Comparison of ENCODE assay signal across 13 mouse cellular contexts in genomic region chr1:162295443-162295842, GRCm38 (mm10).
DNase-seq lines count a peak whose midpoint lies in the region; ATAC-seq and TF ChIP-seq lines count a peak whose summit lies in the region.
"Had no signal": no experiment of that assay in that cellular context is flagged by ENCODE, and none has a peak within 500 bp of the region (broad histone marks: within the 10 kb centered on the region; RNA-seq: fewer than 3 reads in every experiment).

No protein-coding gene starts in this region.

- TF ChIP-seq CTCF in heart, adult 2 months (IDR thresholded peaks at IDR 0.05) = no peak

- no peaks in the 10 kb centered on the region for H3K79me2 ChIP-seq in heart, adult 2 months (replicated peaks; ENCODE audit: control insufficient read depth, insufficient read depth, low read length)

- peak overlapping the region; percentile 40 for H3K27ac ChIP-seq in heart, adult 2 months
- H3K27ac ChIP-seq in lung, embryonic 16.5 days (ENCODE audit: low read length) = peak overlapping the region; percentile 49; the same call in 1 of the 2 replicates
- no peak overlapping the region for H3K27ac ChIP-seq in forebrain, embryonic 15.5 days (replicated peaks)
- H3K27ac ChIP-seq: liver, embryonic 14.5 days had no signal

- H3K9ac ChIP-seq in heart, adult 2 months (ENCODE audit: low read depth, low read length) = no peak overlapping the region
- H3K9ac ChIP-seq in lung, embryonic 16.5 days (ENCODE audit: low read length) = no peak overlapping the region
- H3K9ac ChIP-seq in forebrain, embryonic 15.5 days (replicated peaks) = no peak overlapping the region
- H3K9ac ChIP-seq: liver, embryonic 14.5 days had no signal

- intact Hi-C loops in heart, adult 2 months (cut with DNase I) = no loop called here
- intact Hi-C loops in heart, postnatal 14 days (cut with DNase I) = no loop called here

- TF ChIP-seq POLR2A in heart, adult 2 months (IDR thresholded peaks at IDR 0.05; ENCODE audit: insufficient read depth, low read depth, low read length) = no peak

- H3K4me2 ChIP-seq in lung, embryonic 16.5 days (ENCODE audit: low read depth, low read length) = no peak overlapping the region
- no peak overlapping the region for H3K4me2 ChIP-seq in forebrain, embryonic 15.5 days (replicated peaks)

- H3K9me3 ChIP-seq in lung, embryonic 16.5 days (ENCODE audit: control insufficient read depth, low read length) = no peaks in the 10 kb centered on the region
- no peaks in the 10 kb centered on the region for H3K9me3 ChIP-seq in forebrain, embryonic 15.5 days

- H3K4me1 ChIP-seq in heart, adult 2 months (ENCODE audit: control insufficient read depth, insufficient read depth, low read length) = peaks cover 4% of the 10 kb centered on the region
- H3K4me1 ChIP-seq in lung, embryonic 16.5 days (replicated peaks; ENCODE audit: control insufficient read depth, insufficient read depth, low read length) = peaks cover 9% of the 10 kb centered on the region
- H3K4me1 ChIP-seq in forebrain, embryonic 15.5 days = peaks cover 14% of the 10 kb centered on the region

- ATAC-seq in lung, embryonic 16.5 days (ENCODE audit: low read depth) = 0 out of 2 replicates have a peak, but pooled peaks have one; percentile 26
- ATAC-seq in forebrain, embryonic 15.5 days (replicated peaks) = no peak

- peaks cover 8% of the 10 kb centered on the region for H3K36me3 ChIP-seq in heart, adult 2 months (ENCODE audit: control insufficient read depth, insufficient read depth, low read length)
- H3K36me3 ChIP-seq in lung, embryonic 16.5 days (ENCODE audit: control insufficient read depth, insufficient read depth, low read length) = no peaks in the 10 kb centered on the region
- H3K36me3 ChIP-seq in forebrain, embryonic 15.5 days = no peaks in the 10 kb centered on the region

- WGBS in heart, adult 2 months = 87% methylated on average over 5 of the region's 5 CpGs
- WGBS in lung, embryonic 16.5 days = 64% methylated on average over 5 of the region's 5 CpGs
- 59% methylated on average over 5 of the region's 5 CpGs for WGBS in forebrain, embryonic 15.5 days

- DNase-seq in heart, adult 2 months = no peak
- DNase-seq in heart, postnatal 14 days = no peak
- peak; percentile 59 for DNase-seq in urinary bladder, postnatal 14 days (ENCODE audit: low spot score)
- no peak for DNase-seq in urinary bladder, postnatal 4 days (ENCODE audit: low spot score in 2 of 2)
- peak; percentile 24 for DNase-seq in thymus, postnatal 4 days
- no peak for DNase-seq in spleen, postnatal 10 days (ENCODE audit: low spot score in 2 of 2)
- DNase-seq: adrenal gland, postnatal 14 days; cerebellum, postnatal 36 days; kidney, postnatal 36 days; right cerebral cortex, adult 18-20 months had no signal

- no peak for TF ChIP-seq EP300 in heart, adult 2 months (IDR thresholded peaks at IDR 0.05; ENCODE audit: insufficient read depth, low read depth, low read length)

- no peak overlapping the region for H3K4me3 ChIP-seq in heart, adult 2 months
- H3K4me3 ChIP-seq in lung, embryonic 16.5 days (ENCODE audit: low read length) = no peak overlapping the region
- H3K4me3 ChIP-seq in forebrain, embryonic 15.5 days = no peak overlapping the region

- no peaks in the 10 kb centered on the region for H3K27me3 ChIP-seq in heart, adult 2 months (ENCODE audit: control insufficient read depth, insufficient read depth, low read length)
- no peaks in the 10 kb centered on the region for H3K27me3 ChIP-seq in lung, embryonic 16.5 days (ENCODE audit: control insufficient read depth, insufficient read depth, low read depth, low read length)
- H3K27me3 ChIP-seq in forebrain, embryonic 15.5 days = no peaks in the 10 kb centered on the region

Comparison
In these comparisons a context has a peak if more than half of its experiments do, and no peak if none do; other contexts are left out.
1. DNase-seq: peak in urinary bladder, postnatal 14 days (single experiment) and thymus, postnatal 4 days (single experiment); none in heart, adult 2 months (0 of 2), heart, postnatal 14 days (0 of 2), urinary bladder, postnatal 4 days (0 of 2) and spleen, postnatal 10 days (0 of 2).